Mouse (Mus musculus) megakaryocyte, embryonic 14.5 days (primary cell): Measurements from ENCODE around the gene Akap13.

Source experiments
- FLI1 ChIP-seq: IDR thresholded peaks from 2 replicates; pipeline ENCODE4 v1.6.1; 2012; ENCODE audit warnings: low read length, inconsistent platforms, mixed read lengths
- GATA1 ChIP-seq: IDR thresholded peaks from 3 replicates; pipeline ENCODE4 v1.6.1; 2012; ENCODE audit warnings: mixed read lengths, low read length, inconsistent platforms, borderline replicate concordance

GRCm38 (mm10) chr7:75753192-75753783 lies 298.0 kb downstream of the Akap13 start:
- TF ChIP-seq GATA1, result no peak
- no peak for TF ChIP-seq FLI1
